Mouse (Mus musculus) lung, postnatal 0 days (tissue): ENCODE data around the gene Aldh5a1. TPM values are rescaled to one million over a fixed set of nuclear protein-coding genes. Genes with fewer than 3 reads are reported as not detected.

Experiments used
- ATAC-seq: fragments of 200-750 bp; cut with Nextera tagmentation; 2 replicates; pipeline ENCODE4 v1.8.0; 2017; ENCODE audit warnings: moderate library complexity
- DNase-seq: peaks from one replicate; pipeline ENCODE4 v3.0.0-alpha.2; 2016; ENCODE audit warnings: low spot score
- H3K27ac ChIP-seq: fragments of 300-500 bp; sonication (generic); 2 replicates; pipeline ENCODE4 v1.5.1; 2014; ENCODE audit warnings: antibody characterized with exemption, mild to moderate bottlenecking, low read length, mixed read lengths
- H3K27me3 ChIP-seq: fragments of 300-500 bp; sonication (generic); replicated peaks from 2 replicates; pipeline ENCODE4 v1.6.1; 2014; ENCODE audit warnings: low read length, mixed read lengths; ENCODE audit not compliant: insufficient read depth
- H3K36me3 ChIP-seq: fragments of 300-500 bp; sonication (generic); 2 replicates; pipeline ENCODE4 v1.6.1; 2014; ENCODE audit warnings: low read length, mixed read lengths; ENCODE audit not compliant: insufficient read depth
- H3K4me1 ChIP-seq: fragments of 300-500 bp; sonication (generic); 2 replicates; pipeline ENCODE4 v1.6.1; 2014; ENCODE audit warnings: antibody characterized with exemption, low read depth, low read length, mixed read lengths; ENCODE audit not compliant: insufficient read depth
- H3K4me2 ChIP-seq: fragments of 300-500 bp; sonication (generic); replicated peaks from 2 replicates; pipeline ENCODE4 v1.6.1; 2014; ENCODE audit warnings: low read depth, mild to moderate bottlenecking, low read length, moderate library complexity, mixed read lengths
- H3K4me3 ChIP-seq: fragments of 300-500 bp; sonication (generic); 2 replicates; pipeline ENCODE4 v1.5.1; 2014; ENCODE audit warnings: low read depth, low read length
- H3K9ac ChIP-seq: fragments of 300-500 bp; sonication (generic); replicated peaks from 2 replicates; pipeline ENCODE4 v1.6.1; 2014; ENCODE audit warnings: low read depth, mild to moderate bottlenecking
- H3K9me3 ChIP-seq: fragments of 300-500 bp; sonication (generic); 2 replicates; pipeline ENCODE4 v1.6.1; 2016; ENCODE audit warnings: low read length, mixed read lengths
- CTCF ChIP-seq: IDR thresholded peaks from 2 replicates; pipeline ENCODE4 v1.5.1; 2016; ENCODE audit warnings: antibody characterized with exemption, mild to moderate bottlenecking
- EP300 ChIP-seq: IDR thresholded peaks from 2 replicates; pipeline ENCODE4 v1.6.1; 2016; ENCODE audit warnings: antibody characterized with exemption, mild to moderate bottlenecking, control low read depth
- WGBS: fragments of 180-500 bp; shearing (Covaris S2); extraction: QIAGEN DNeasy Blood & Tissue Kit; methylation state at CpG from one replicate; pipeline ENCODE4 v1.1.7; 2014; 5-methylcytosine and 5-hydroxymethylcytosine counted together
- polyA plus RNA-seq: library from polyadenylated mRNA; unstranded; fragments of >200 nt; fragmentation: Nextera tagmentation; extraction: Ambion mirVana; gene quantifications from 2 replicates; pipeline ENCODE4 v1.2.1, GENCODE M21; 2015

Aldh5a1 gene
- polyA plus RNA-seq, 1 experiment from 2014 or later = 2.3 TPM

DNA sequence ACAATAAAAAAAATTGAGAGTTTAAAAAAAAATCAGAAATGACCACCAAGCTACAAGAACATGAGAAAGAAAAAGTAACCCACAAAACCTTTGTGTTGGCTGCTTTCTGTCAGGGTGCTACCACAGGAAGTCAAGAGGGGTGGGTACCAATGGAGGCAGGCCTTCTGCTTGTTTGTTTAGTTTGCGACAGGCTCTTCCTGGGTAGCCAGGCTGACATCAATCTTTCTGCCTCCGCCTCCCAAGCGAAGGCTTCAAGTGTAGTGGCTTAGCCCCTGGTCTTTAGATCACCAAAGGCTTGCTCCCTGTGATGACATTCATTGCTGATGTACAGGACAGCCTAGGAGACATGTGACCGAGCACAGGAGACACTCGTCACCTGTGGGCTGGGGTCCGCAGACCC lies 16.2 kb downstream of the Aldh5a1 start:
- WGBS = 57% methylated on average over 6 of the region's 6 CpGs
- TF ChIP-seq CTCF (no peak), EP300 (no peak)
- H3K4me1 ChIP-seq = no peaks in the 10 kb centered on the region
- H3K4me2 ChIP-seq = no peak overlapping the region
- no peaks in the 10 kb centered on the region for H3K27me3 ChIP-seq
- no peak overlapping the region for H3K9ac ChIP-seq
- no peaks in the 10 kb centered on the region for H3K9me3 ChIP-seq
- DNase-seq = no peak
- H3K27ac ChIP-seq = no peak overlapping the region
- H3K36me3 ChIP-seq = no peaks in the 10 kb centered on the region; the same call in 1 of the 2 replicates
- peak; percentile 48; the same call in 1 of the 2 replicates for ATAC-seq
- no peak overlapping the region for H3K4me3 ChIP-seq

DNA sequence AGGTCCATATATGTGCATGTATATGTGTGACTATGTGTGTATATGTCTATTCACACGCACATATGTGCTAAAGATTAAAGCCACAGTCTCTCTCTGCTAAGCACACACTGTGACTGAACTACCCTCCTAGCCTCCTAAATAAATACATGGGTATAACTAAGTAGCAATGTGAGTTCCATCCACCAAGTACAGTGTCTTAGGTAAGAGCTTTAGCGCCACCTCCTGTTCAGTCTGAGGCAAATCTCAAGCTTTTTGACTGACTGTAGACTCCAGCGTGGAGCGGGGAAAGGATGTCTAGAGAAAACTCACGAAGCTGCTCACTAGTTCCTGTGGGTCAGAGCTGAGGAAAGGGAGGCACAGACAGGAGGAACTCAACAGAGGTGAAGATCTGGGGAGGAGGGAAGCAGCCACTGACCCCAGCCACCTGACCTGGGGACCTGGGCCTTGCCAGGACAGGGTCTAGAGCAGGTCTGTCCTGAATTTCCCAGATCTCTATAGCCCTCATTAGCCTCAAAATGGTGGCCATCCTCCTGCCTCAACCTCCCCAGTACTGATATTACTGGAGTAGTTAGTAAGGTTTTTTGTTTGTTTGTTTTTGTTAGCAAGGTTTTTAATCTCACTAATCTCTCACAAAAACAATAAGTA lies 17.0 kb downstream of the Aldh5a1 start:
- H3K36me3 ChIP-seq = no peaks in the 10 kb centered on the region; the same call in 1 of the 2 replicates
- DNase-seq = peak; percentile 93
- H3K4me1 ChIP-seq = no peaks in the 10 kb centered on the region
- H3K4me3 ChIP-seq = no peak overlapping the region
- 27% methylated on average over 5 of the region's 5 CpGs for WGBS
- no peak overlapping the region for H3K4me2 ChIP-seq
- H3K27ac ChIP-seq = no peak overlapping the region
- no peaks in the 10 kb centered on the region for H3K27me3 ChIP-seq
- TF ChIP-seq CTCF (peak; percentile 90), EP300 (no peak)
- ATAC-seq = peak; percentile 84
- no peaks in the 10 kb centered on the region for H3K9me3 ChIP-seq
- H3K9ac ChIP-seq = no peak overlapping the region

DNA sequence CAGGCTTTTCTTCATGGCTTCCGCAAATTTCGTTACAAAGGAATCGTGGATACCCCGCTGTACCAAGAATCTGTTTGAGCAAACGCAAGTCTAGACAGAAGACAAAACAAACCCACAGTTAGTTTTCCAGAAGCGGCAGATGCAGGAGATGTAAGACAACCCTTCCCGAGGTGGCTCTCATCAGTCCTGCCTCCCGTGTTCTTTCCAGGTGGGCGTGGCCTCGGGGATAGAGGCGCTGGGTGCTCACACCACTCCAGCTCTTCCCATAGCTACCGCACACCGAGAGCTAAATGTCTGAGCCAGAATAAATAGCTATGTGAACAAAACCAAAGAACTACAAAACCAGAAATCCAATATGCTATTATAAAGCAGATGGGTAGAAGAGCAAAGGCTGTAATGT lies 21.6 kb downstream of the Aldh5a1 start:
- TF ChIP-seq CTCF (no peak), EP300 (no peak)
- no peak for ATAC-seq
- no peak for DNase-seq
- Histone ChIP-seq H3K9me3 (no peaks in the 10 kb centered on the region), H3K4me2 (no peak overlapping the region), H3K9ac (no peak overlapping the region), H3K36me3 (peaks cover 11% of the 10 kb centered on the region; the same call in 1 of the 2 replicates), H3K4me3 (no peak overlapping the region), H3K27me3 (no peaks in the 10 kb centered on the region), H3K27ac (no peak overlapping the region), H3K4me1 (no peaks in the 10 kb centered on the region)
- 72% methylated on average over 13 of the region's 13 CpGs for WGBS

DNA sequence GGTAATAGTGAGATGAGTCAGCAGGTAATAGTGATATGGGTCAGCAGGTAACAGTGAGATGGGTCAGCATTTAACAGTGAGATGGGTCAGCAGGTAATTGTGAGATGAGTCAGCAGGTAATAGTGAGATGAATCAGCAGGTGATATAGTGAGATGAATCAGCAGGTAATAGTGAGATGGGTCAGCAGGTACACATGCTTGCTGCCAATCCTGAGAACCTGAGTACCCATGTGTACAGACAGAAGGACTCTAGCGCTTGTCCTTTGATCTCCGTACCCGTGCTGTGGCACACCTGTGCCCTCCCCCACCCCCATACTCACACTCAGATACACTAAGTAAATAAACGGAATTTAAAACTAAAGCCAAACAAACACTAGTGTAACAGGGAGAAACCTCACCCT lies 22.5 kb downstream of the Aldh5a1 start:
- TF ChIP-seq EP300 = no peak
- TF ChIP-seq CTCF = no peak
- Histone ChIP-seq H3K27ac (no peak overlapping the region), H3K27me3 (no peaks in the 10 kb centered on the region), H3K36me3 (peaks cover 11% of the 10 kb centered on the region; the same call in 1 of the 2 replicates), H3K9me3 (no peaks in the 10 kb centered on the region), H3K4me2 (no peak overlapping the region), H3K4me3 (no peak overlapping the region), H3K9ac (no peak overlapping the region), H3K4me1 (no peaks in the 10 kb centered on the region)
- ATAC-seq (peak; percentile 25; the same call in 1 of the 2 replicates), DNase-seq (peak; percentile 36)
- 68% methylated on average over 4 of the region's 4 CpGs for WGBS

DNA sequence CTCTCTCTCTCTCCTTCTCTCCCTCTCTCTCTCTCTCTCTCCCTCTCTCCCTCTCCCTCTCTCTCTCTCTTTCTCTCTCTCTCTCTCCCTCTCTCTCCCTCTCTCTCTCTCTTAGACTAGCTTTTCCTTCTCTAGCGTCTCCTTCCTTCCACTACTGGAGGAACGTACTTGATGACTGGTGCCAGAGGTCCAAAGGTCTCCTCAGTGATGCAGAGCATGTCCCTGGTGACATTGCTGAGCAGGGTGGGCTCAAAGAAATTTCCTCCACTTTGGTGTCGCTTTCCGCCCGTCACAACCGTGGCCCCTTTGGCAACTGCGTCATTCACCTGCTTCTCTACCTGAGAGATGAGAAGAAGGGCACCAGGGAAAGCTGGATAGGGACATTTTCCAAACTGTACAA lies 23.9 kb downstream of the Aldh5a1 start:
- whole genome bisulfite sequencing = 86% methylated on average over 7 of the region's 7 CpGs

DNA sequence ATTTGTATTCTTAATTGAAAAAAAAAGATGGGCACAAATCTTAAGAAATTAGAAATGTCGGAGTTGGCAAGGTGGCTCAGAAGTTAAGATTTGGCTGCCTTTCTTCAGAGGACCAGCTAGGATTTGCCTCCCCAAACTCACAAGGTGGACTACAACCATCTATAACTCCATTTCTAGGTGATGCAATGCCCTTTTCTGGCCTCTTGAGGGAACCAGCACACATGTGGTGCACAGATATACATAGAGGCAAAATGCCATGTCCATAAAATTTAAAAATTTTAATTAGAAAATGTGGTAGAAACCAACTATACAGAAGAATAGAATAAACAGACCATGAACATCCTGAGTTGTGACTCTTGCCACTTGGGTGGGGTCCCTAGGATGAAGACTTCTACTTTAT lies 28.3 kb downstream of the Aldh5a1 start:
- Histone ChIP-seq H3K9me3 (no peaks in the 10 kb centered on the region), H3K9ac (no peak overlapping the region), H3K4me1 (no peaks in the 10 kb centered on the region), H3K27me3 (no peaks in the 10 kb centered on the region), H3K4me3 (no peak overlapping the region), H3K36me3 (peaks cover 11% of the 10 kb centered on the region; the same call in 1 of the 2 replicates), H3K4me2 (no peak overlapping the region), H3K27ac (no peak overlapping the region)
- DNase-seq = no peak
- ATAC-seq = no peak
- WGBS = 93% methylated on average over 1 of the region's 1 CpGs
- no peak for TF ChIP-seq EP300
- peak; percentile 43 for TF ChIP-seq CTCF

More for the DNA sequence above, 23.9 kb downstream of the Aldh5a1 start:
- Histone ChIP-seq H3K4me1 (no peaks in the 10 kb centered on the region), H3K36me3 (peaks cover 11% of the 10 kb centered on the region; the same call in 1 of the 2 replicates), H3K4me3 (no peak overlapping the region), H3K27me3 (no peaks in the 10 kb centered on the region), H3K4me2 (no peak overlapping the region), H3K27ac (no peak overlapping the region), H3K9ac (no peak overlapping the region), H3K9me3 (no peaks in the 10 kb centered on the region)
- TF ChIP-seq CTCF (no peak), EP300 (no peak)
- ATAC-seq (no peak), DNase-seq (no peak)
